Mouse (Mus musculus) liver, embryonic 16.5 days (tissue): Measurements from ENCODE around the gene BC035044. TPM values are rescaled to one million over a fixed set of nuclear protein-coding genes. Genes with fewer than 3 reads are reported as not detected.
"Not testable (repeated sequence)": the region's sequence is repeated elsewhere in the genome, so short reads cannot be mapped to it uniquely, and the experiment has no call there.

Experiments used
- ATAC-seq: fragments of 200-750 bp; cut with Nextera tagmentation; 2 replicates; pipeline ENCODE4 v1.8.0; 2017; ENCODE audit warnings: low read depth, mild to moderate bottlenecking, moderate number of reproducible peaks, moderate library complexity
- H3K27ac ChIP-seq: fragments of 300-500 bp; sonication (generic); 2 replicates; pipeline ENCODE4 v1.5.1; 2014; ENCODE audit warnings: mild to moderate bottlenecking, low read length
- H3K27me3 ChIP-seq: fragments of 300-500 bp; sonication (generic); 2 replicates; pipeline ENCODE4 v1.6.1; 2014; ENCODE audit warnings: low read depth, low read length, mixed read lengths; ENCODE audit not compliant: control insufficient read depth, insufficient read depth
- H3K36me3 ChIP-seq: fragments of 300-500 bp; sonication (generic); 2 replicates; pipeline ENCODE4 v1.6.1; 2014; ENCODE audit warnings: mild to moderate bottlenecking; ENCODE audit not compliant: control insufficient read depth, insufficient read depth
- H3K4me1 ChIP-seq: fragments of 300-500 bp; sonication (generic); 2 replicates; pipeline ENCODE4 v1.6.1; 2014; ENCODE audit warnings: low read depth, low read length, mixed read lengths; ENCODE audit not compliant: control insufficient read depth
- H3K4me2 ChIP-seq: fragments of 300-500 bp; sonication (generic); 2 replicates; pipeline ENCODE4 v1.6.1; 2014; ENCODE audit warnings: low read depth, low read length, mixed read lengths
- H3K4me3 ChIP-seq: fragments of 300-500 bp; sonication (generic); 2 replicates; pipeline ENCODE4 v1.5.1; 2014; ENCODE audit warnings: low read depth, mild to moderate bottlenecking, low read length
- H3K9ac ChIP-seq: fragments of 300-500 bp; sonication (generic); 2 replicates; pipeline ENCODE4 v1.6.1; 2014; ENCODE audit warnings: low read depth, low read length
- H3K9me3 ChIP-seq: fragments of 300-500 bp; sonication (generic); replicated peaks from 2 replicates; pipeline ENCODE4 v1.6.1; 2016; ENCODE audit warnings: low read length; ENCODE audit not compliant: control insufficient read depth
- WGBS: fragments of 180-500 bp; shearing (Covaris S2); extraction: QIAGEN DNeasy Blood & Tissue Kit; methylation state at CpG from one replicate; pipeline ENCODE4 v1.1.7; 2014; ENCODE audit not compliant: insufficient replicate concordance; 5-methylcytosine and 5-hydroxymethylcytosine counted together
- microRNA-seq: library from miRNA; unstranded; fragments of <30 nt; microRNA quantifications from one replicate; pipeline ENCODE4, GENCODE M21; 2016
- polyA plus RNA-seq: library from polyadenylated mRNA; unstranded; fragments of >200 nt; fragmentation: Nextera tagmentation; extraction: Ambion mirVana; gene quantifications from 2 replicates; pipeline ENCODE4 v1.2.1, GENCODE M21; 2015

The BC035044 gene
- polyA plus RNA-seq, 1 experiment from 2014 or later = 6.6 TPM

- ATAC-seq, H3K9me3 ChIP-seq, H3K4me2 ChIP-seq, H3K9ac ChIP-seq, H3K27ac ChIP-seq, H3K4me3 ChIP-seq, H3K36me3 ChIP-seq, H3K27me3 ChIP-seq: not testable (repeated sequence)
- H3K4me1 ChIP-seq = peaks cover 14% of the 10 kb centered on the region
- 72% methylated on average over 5 of the region's 5 CpGs for WGBS
Observed at GRCm38 (mm10) chr6:128800696-128801095, 90.2 kb downstream of the BC035044 start.

GRCm38 (mm10) chr6:128799896-128800270 is 91.0 kb downstream of the BC035044 start:
- no peaks in the 10 kb centered on the region for H3K36me3 ChIP-seq
- H3K27me3 ChIP-seq = no peaks in the 10 kb centered on the region
- H3K4me2 ChIP-seq = peak overlapping the region; percentile 84
- H3K9me3 ChIP-seq = no peaks in the 10 kb centered on the region
- no peak for ATAC-seq
- peaks cover 14% of the 10 kb centered on the region for H3K4me1 ChIP-seq
- WGBS = 26% methylated on average over 7 of the region's 7 CpGs
- H3K9ac ChIP-seq = peak overlapping the region; percentile 37; the same call in 1 of the 2 replicates
- peak overlapping the region; percentile 73 for H3K4me3 ChIP-seq
- H3K27ac ChIP-seq = no peak overlapping the region

DNA sequence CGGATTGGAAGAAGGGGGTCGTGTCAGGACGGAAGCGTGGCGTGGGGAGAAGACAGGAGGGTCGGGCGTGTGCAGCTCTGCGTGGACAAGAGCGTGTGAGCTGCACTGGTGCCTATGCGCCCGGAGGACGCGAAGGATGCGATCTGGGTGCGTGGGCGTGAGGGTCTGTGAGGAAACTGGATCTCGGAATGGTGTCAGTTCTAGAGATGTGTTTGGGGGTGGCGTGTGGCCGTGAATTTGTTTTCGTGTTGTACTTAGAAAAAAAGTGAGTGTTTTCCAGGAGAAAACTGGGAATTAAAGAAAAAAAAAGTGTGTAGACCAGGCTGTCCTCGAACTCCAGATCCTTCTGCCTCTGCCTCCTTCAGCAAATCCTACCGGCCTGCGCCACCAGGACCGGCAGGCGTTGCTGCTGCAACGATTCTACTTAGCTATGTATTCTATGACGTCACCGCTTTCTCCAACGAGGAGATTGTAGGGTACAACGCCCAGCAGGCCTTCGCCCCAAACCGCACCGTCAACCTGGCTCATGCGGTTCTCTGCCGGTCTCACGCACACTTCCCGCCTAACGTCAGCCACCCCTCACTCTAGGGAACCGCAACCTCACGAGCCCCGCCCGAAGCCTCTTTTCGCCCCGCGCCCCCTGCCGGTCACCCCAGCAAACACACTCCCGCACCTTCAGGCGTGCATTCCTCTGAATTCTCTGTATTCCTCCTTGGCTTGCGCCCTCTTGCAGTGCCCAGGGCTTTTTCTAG is 91.6 kb downstream of the BC035044 start:
- ATAC-seq = peak; percentile 64
- Histone ChIP-seq H3K4me2 (peak overlapping the region; percentile 84), H3K27ac (peak overlapping the region; percentile 70), H3K4me3 (peak overlapping the region; percentile 73), H3K4me1 (peaks cover 14% of the 10 kb centered on the region), H3K9ac (peak overlapping the region; percentile 73)
- H3K36me3 ChIP-seq, H3K27me3 ChIP-seq, H3K9me3 ChIP-seq: not testable (repeated sequence)
- WGBS = 0% methylated on average over 49 of the region's 49 CpGs

Small RNA genes within 50 kb of the gene (microRNA-seq; reads per million reads assigned to microRNA genes)
- not detected for gene Gm27336

Other genes with a start within 250 kb of the BC035044 start
- gene Clec2h, start 228.7 kb downstream of the BC035044 start, polyA plus RNA-seq = 0.09 and 0.28 TPM in 2 replicates
- not detected in 2 replicates for gene Klrb1, start 168.1 kb downstream of the BC035044 start, polyA plus RNA-seq
- 0.61 and 0.78 TPM in 2 replicates for gene Klrb1c, start 101.9 kb downstream of the BC035044 start, polyA plus RNA-seq
- 0.20 TPM in 1 of 2 replicates, not detected in the other for gene Gm44511, start 64.8 kb downstream of the BC035044 start, polyA plus RNA-seq
- 0.23 and 0.46 TPM in 2 replicates for gene Klrb1b, start 64.8 kb downstream of the BC035044 start, polyA plus RNA-seq
- 0.21 and 0.30 TPM in 2 replicates for gene Clec2i, start 3.5 kb downstream of the BC035044 start, polyA plus RNA-seq
- not detected in 2 replicates for gene Clec2g, start 43.3 kb upstream of the BC035044 start, polyA plus RNA-seq
- 0.45 and 0.50 TPM in 2 replicates for gene Klrb1f, start 154.8 kb upstream of the BC035044 start, polyA plus RNA-seq
- 0.08 TPM in 1 of 2 replicates, not detected in the other for gene Clec2e, start 209.8 kb upstream of the BC035044 start, polyA plus RNA-seq